Mouse (Mus musculus): Measurements from ENCODE around the gene Enox1.
"Not testable (repeated sequence)": the region's sequence is repeated elsewhere in the genome, so short reads cannot be mapped to it uniquely, and the experiment has no call there.

The Enox1 gene

GRCm38 (mm10) chr14:77518017-77518416, 361.5 kb downstream of the Enox1 start:
- DNase-seq (ENCODE audit: low spot score): no peak

GRCm38 (mm10) chr14:77518941-77519695, 362.6 kb downstream of the Enox1 start:
- DNase-seq (ENCODE audit: low spot score): no peak

GRCm38 (mm10) chr14:77519701-77520100, 363.1 kb downstream of the Enox1 start:
- DNase-seq (ENCODE audit: low spot score): no peak

- no peak for DNase-seq (ENCODE audit: low spot score)
These were observed 367.7 kb downstream of the Enox1 start for GRCm38 (mm10) chr14:77524303-77524702.

DNA sequence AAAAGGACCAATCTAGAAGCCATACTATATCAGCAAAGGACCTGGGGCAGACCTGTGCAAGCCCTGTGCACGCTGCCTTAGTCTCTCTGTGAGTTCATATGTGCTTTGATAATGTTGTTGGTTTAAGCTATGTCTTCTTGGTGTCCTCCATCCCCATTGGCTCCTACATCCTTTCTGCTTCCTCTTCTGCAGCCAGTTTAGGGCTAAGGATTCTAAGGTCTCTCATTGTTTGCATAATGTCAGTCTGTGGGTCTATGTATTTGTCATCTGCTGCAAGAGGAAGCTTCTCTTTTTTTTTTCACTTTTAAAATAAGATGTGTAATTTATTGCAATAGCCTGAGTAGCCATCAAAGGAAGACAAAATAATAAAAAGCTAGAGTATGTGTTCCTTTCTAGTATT, 369.7 kb downstream of the Enox1 start:
- no peak for DNase-seq (ENCODE audit: low spot score)

DNA sequence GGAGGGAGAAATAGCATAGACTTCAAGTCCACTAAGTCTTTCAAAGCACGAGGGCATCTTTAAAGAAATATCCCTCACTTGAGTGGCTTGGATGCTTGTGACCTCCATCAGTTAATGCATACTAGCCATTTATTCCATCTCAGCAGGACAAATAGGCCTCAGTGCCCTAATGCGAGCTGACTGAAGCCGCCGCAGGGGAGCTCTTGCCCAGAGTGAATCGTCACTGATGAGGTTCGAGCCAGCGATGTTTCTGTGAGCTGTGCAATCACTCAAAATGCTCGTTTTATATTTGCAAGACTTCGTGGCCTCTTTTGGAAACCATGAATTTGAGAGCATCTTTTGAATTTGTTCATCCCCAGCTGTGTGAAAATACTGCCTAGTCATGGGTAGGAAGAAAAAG, 372.6 kb downstream of the Enox1 start:
- no peak for DNase-seq (ENCODE audit: low spot score)

- DNase-seq (ENCODE audit: low spot score): no peak
These were observed 373.1 kb downstream of the Enox1 start for GRCm38 (mm10) chr14:77529621-77530020.

- DNase-seq (ENCODE audit: low spot score): no peak
These were observed 377.1 kb downstream of the Enox1 start for GRCm38 (mm10) chr14:77533638-77534037.

GRCm38 (mm10) chr14:77534120-77534519, 377.6 kb downstream of the Enox1 start:
- no peak for DNase-seq (ENCODE audit: low spot score)

DNA sequence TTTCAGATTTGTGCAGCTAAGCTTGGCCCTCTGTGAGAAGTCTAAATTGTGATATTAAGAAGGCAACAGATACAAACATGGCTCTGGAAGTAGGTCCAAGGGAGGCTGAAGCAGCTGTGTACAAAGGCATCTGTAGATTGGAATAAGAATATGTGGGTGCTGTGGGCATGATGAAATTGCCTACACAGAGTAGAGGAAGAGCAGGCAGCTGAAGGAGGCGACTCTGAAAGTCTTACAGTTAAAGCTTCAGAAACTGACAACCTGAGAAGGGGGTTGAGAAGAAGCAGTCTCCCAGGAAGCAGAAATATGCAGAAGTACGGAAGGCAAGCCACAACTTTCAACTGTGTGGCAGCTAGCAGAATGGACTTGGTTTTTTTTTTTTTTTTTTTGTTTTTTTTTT, 380.0 kb downstream of the Enox1 start:
- DNase-seq (ENCODE audit: low spot score): no peak

- not testable (repeated sequence) for DNase-seq (ENCODE audit: low spot score)
These were observed 383.0 kb downstream of the Enox1 start for GRCm38 (mm10) chr14:77539563-77539962.

GRCm38 (mm10) chr14:77541925-77542324, 385.4 kb downstream of the Enox1 start:
- no peak for DNase-seq (ENCODE audit: low spot score)

DNA sequence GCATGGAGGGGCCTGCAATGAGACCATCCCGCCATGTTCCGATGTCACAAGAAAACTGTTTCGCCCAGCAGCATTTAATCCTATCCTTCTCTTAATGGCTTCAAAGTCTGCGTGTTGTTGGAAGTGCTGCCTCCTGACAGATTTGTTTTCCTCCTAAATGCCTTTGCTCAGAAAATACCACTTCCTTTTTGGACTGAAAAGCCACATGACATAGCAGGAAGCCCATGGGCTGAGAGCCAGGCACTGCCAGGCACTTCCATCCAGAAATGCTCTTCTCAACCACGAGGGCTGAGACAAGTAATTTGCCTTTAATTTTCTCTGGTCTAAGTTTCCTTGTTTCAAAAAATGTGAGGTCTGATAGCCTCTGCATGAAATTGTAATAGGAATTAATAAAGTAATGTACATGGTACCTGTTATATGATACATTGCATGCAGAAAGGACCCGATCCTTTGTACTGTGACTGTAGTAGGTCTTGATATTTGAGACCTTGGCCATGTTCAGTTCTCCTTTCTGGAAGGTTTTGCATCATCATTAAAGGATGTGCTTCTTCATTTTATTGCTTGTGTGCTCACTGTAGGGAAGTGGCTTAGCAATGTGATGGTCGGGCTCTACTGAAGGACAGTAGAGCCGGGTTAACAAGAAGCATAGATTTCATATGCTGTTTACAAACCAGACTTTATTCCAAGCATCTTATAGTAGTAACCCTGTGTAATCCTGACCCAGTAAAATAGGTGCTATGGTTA, 390.1 kb downstream of the Enox1 start:
- DNase-seq (ENCODE audit: low spot score): no peak

DNA sequence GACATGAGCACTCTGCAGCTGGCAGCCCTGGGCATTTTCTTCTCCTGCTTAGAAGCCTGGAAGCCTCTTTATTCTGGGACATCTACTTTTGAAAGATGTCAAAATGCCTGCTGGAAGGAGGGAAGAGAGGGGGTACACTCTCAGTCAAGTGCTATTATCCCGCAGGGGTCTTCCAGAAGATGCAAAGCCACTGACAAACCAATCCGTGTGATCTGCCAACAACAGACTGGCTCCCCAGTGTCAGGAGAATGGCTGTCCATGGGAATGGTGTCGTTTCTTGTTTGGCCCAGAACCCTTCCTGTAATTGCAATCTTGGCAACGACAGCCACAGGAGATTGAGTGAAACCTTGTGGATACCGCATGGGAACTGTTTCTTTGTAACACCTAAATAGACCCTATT, 390.8 kb downstream of the Enox1 start:
- no peak for DNase-seq (ENCODE audit: low spot score)

- DNase-seq (ENCODE audit: low spot score): no peak
These were observed 392.4 kb downstream of the Enox1 start for GRCm38 (mm10) chr14:77548963-77549362.

GRCm38 (mm10) chr14:77557446-77558070, 401.0 kb downstream of the Enox1 start:
- no peak for DNase-seq (ENCODE audit: low spot score)

DNA sequence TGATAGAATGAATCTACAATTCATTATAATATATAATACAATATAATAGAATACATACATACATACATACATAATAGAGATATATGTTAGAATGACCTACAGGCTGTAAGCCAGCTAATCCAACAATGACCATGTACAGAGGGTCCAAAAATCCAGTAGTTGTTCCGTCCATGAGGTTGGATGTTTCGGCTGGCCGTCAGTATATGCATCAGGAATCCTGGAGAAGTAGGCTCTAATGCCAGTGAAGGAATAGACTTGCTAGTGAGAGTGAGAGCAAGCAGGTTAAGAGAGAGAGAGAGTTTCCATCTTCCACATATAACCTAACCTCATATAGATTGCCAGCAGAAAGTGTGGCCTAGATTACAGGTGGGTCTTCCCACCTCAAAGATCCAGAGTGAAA, 402.3 kb downstream of the Enox1 start:
- DNase-seq (ENCODE audit: low spot score): no peak

GRCm38 (mm10) chr14:77559792-77560191, 403.2 kb downstream of the Enox1 start:
- DNase-seq (ENCODE audit: low spot score): no peak

GRCm38 (mm10) chr14:77561808-77562583, 405.4 kb downstream of the Enox1 start:
- no peak for DNase-seq (ENCODE audit: low spot score)

DNA sequence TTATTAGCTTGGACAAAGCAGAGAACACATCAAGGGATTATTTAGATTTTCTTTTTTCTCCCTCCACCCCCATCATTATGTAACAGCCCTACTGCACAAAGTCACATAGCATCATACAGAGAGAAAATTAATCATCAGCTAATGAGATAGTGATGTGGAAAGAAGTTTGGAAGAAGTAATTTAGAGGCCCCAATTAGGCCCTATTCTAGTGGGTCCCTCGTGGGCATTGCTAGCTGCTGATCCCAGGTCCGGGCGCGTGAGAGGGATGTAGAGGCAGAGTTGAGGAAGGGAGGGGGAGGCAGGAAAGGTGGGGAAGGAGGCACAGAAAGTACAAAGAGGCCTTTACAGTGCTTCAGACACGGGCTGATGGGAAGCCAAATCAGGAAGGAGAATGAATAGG, 407.4 kb downstream of the Enox1 start:
- DNase-seq (ENCODE audit: low spot score): no peak

DNA sequence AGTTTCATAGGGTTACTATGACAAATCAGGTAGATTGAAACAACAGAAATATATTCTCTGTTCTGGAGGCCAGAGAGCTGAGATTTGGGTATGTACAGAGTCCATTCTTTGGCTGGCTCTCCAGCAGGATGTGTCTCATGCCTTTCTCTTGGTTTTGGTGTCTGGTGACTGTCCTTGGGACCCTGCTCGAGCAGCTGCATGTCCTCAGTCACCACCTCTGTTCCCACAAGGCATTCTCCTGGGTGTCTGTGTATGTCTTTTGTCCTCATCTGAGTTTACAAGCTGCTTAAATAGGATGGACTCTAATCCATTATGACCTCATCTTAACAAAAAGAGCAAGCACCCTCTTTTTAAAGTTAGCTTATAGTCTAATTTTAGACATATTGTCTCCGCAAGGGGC, 410.6 kb downstream of the Enox1 start:
- no peak for DNase-seq (ENCODE audit: low spot score)

DNA sequence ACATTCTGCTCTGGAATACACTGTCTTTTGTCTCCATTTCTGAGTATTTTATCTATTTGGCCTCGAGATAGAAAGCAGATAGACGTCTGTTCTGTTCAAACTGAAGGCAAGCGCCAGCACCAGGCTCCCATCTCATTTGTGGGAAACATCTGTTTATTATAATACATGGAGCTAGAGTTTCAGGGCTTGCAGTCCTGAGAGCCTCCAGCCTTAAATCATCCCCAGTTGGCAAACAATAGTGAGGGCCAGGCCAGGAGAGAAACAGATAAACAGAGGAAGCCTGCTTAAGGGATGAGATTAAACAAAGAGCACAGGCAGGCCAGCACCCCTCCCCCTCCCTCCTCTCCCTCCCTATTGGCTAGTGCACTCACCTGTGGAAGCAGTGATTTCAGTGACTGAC, 417.9 kb downstream of the Enox1 start:
- DNase-seq (ENCODE audit: low spot score): no peak

Measured in testis, postnatal 10 days (tissue).